Mouse (Mus musculus) c-Kit-positive CD71-negative TER-119-negative erythroid progenitor cells, embryonic 14.5 days (primary cell): ENCODE measurements at regions not wholly inside any gene's neighbourhood (a gene's known extent, or its start where the extent isn't known, plus 50 kb on each side); places are given as distances from the start of the nearest gene placed in this dataset.
A peak's percentile ranks its signal among the peaks of the same experiment; 100 is the strongest.

Experiments
- DNase-seq: peaks from one replicate; pipeline ENCODE4 v3.0.0-alpha.2; 2013; ENCODE audit warnings: low read depth

- no peak for DNase-seq
Measured at GRCm38 (mm10) chr5:37980692-37981091, 57.9 kb upstream of the Stx18 start.

- no peak for DNase-seq
Measured at GRCm38 (mm10) chr5:37976943-37977434, 61.6 kb upstream of the Stx18 start.

GRCm38 (mm10) chr5:37972980-37973545 lies 65.5 kb upstream of the Stx18 start:
- DNase-seq, result no peak

- no peak for DNase-seq
Measured at GRCm38 (mm10) chr5:37971724-37972123, 66.8 kb upstream of the Stx18 start.

GRCm38 (mm10) chr5:37968596-37968995 lies 69.9 kb upstream of the Stx18 start:
- DNase-seq, result no peak

- DNase-seq, result no peak
Measured at GRCm38 (mm10) chr5:37967914-37968375, 70.6 kb upstream of the Stx18 start.

GRCm38 (mm10) chr5:37967106-37967913 lies 71.2 kb upstream of the Stx18 start:
- DNase-seq, result no peak

GRCm38 (mm10) chr5:37963688-37964087 lies 74.9 kb upstream of the Stx18 start:
- no peak for DNase-seq

GRCm38 (mm10) chr5:37962513-37962912 lies 76.0 kb upstream of the Stx18 start:
- DNase-seq, result no peak

GRCm38 (mm10) chr5:37960216-37960615 lies 78.3 kb upstream of the Stx18 start:
- no peak for DNase-seq

- DNase-seq, result peak; percentile 1
Measured at GRCm38 (mm10) chr5:37952096-37952495, 86.4 kb upstream of the Stx18 start.

GRCm38 (mm10) chr5:37932760-37933122 lies 105.8 kb upstream of the Stx18 start:
- no peak for DNase-seq

- no peak for DNase-seq
Measured at GRCm38 (mm10) chr5:37932086-37932759, 106.3 kb upstream of the Stx18 start.

GRCm38 (mm10) chr5:37920481-37920880 lies 96.1 kb upstream of the Msx1 start:
- DNase-seq, result no peak

GRCm38 (mm10) chr5:37919102-37919501 lies 94.7 kb upstream of the Msx1 start:
- no peak for DNase-seq

- no peak for DNase-seq
Measured at GRCm38 (mm10) chr5:37918001-37918707, 93.8 kb upstream of the Msx1 start.

GRCm38 (mm10) chr5:37917161-37917560 lies 92.8 kb upstream of the Msx1 start:
- no peak for DNase-seq

- DNase-seq, result no peak
Measured at GRCm38 (mm10) chr5:37904683-37905352, 80.4 kb upstream of the Msx1 start.

- DNase-seq, result no peak
Measured at GRCm38 (mm10) chr5:37903861-37904260, 79.5 kb upstream of the Msx1 start.

GRCm38 (mm10) chr5:37902741-37903140 lies 78.4 kb upstream of the Msx1 start:
- no peak for DNase-seq

- DNase-seq, result no peak
Measured at GRCm38 (mm10) chr5:37901861-37902291, 77.5 kb upstream of the Msx1 start.
